Mouse (Mus musculus): ENCODE measurements at regions not wholly inside any gene's neighbourhood (a gene's known extent, or its start where the extent isn't known, plus 50 kb on each side); places are given as distances from the start of the nearest gene placed in this dataset.

DNA sequence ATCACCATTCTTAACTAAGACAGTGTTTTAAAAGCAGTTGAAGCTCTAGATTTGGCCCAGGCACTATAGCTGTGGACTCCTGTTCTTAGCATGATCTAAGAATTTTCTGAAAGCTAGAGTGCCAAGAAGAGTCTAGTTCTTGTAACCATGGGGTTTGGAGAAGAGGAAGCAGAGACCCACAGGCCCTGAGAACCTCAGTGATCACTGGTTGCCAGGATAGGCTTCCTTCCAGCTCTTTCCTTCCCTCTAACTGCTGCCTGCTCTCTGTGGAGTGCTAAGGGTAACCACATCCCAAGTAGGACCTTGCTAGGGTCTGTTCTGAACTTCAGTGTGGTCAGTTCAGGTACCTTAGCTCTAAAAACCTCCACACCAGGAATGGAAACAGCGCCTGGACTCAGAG lies 81.0 kb upstream of the Arhgap5 start:
- no peaks in the 10 kb centered on the region for H3K9me3 ChIP-seq (replicated peaks; ENCODE audit: insufficient read depth, low read length)
- H3K27me3 ChIP-seq (ENCODE audit: control insufficient read depth in 1 of 2, insufficient read depth in 2 of 2, low read length in 2 of 2): peaks cover 1% of the 10 kb centered on the region in 2 experiments; a peak in 2 of 4 replicates
- H3K4me1 ChIP-seq (ENCODE audit: control insufficient read depth in 1 of 2, insufficient read depth in 2 of 2, low read length in 2 of 2): no peaks in the 10 kb centered on the region
- no peaks in the 10 kb centered on the region for H3K79me2 ChIP-seq (ENCODE audit: control insufficient read depth, insufficient read depth, low read length, poor library complexity)
- no peak overlapping the region for H3K27ac ChIP-seq (ENCODE audit: control insufficient read depth, low read depth, low read length)
- no peak for DNase-seq (ENCODE audit: low read depth, low spot score)
- no peak overlapping the region for H3K9ac ChIP-seq (ENCODE audit: control insufficient read depth, low read depth, low read length, poor library complexity, severe bottlenecking)
- TF ChIP-seq POLR2A (IDR thresholded peaks at IDR 0.05; ENCODE audit: control insufficient read depth in 1 of 2, insufficient read depth in 1 of 2, low read depth in 1 of 2, low read length in 2 of 2, poor library complexity in 1 of 2): no peak
- TF ChIP-seq ZKSCAN1 (IDR thresholded peaks at IDR 0.05; ENCODE audit: low read depth, low read length): no peak
- TF ChIP-seq TBP (IDR thresholded peaks at IDR 0.05; ENCODE audit: low read depth, low read length): no peak
- TF ChIP-seq MAFK (IDR thresholded peaks at IDR 0.05; ENCODE audit: borderline replicate concordance, low read depth, low read length): no peak
- no peak for TF ChIP-seq ETS1 (IDR thresholded peaks at IDR 0.05; ENCODE audit: low read depth, low read length)
- H3K4me3 ChIP-seq (ENCODE audit: control insufficient read depth in 1 of 2, insufficient read depth in 1 of 2, low read depth in 2 of 2, low read length in 2 of 2): no peak overlapping the region
- H3K36me3 ChIP-seq (ENCODE audit: control insufficient read depth in 1 of 2, insufficient read depth in 2 of 2, low read length in 2 of 2): no peaks in the 10 kb centered on the region

DNA sequence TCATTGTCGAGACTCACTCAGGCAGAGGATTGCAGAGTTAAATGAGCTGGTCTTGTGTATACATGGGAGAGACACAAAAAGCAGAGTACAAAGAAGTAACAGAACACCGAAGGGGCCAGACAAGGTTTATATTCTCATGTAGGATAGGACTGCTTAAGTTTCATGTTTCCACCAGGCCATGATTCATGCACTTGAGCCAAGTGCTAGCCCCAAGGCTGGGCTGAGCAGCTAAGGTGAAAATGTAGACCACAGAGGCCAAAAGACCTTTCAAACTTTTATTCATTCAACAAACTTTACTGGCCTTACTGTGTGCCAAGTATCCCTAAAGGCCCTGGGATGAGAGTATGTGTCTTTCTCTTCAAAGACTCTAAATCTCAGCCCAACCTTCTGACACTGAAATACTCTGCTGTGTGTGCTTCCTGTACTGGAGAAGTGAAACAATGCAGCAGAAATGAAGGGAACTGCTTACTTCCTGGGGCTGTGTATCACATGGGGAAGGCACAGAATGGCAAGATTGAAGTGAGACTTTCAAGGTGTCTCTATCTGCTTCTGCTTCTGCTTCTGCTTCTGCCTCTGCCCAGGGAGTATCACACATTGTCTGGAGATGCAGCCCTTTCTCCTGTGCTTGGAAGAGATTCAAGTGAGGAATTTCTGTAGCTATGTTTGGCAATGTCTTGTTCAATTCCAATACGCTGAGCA lies 79.3 kb upstream of the Arhgap5 start:
- Histone ChIP-seq H3K9me3 (replicated peaks; ENCODE audit: insufficient read depth, low read length) (no peaks in the 10 kb centered on the region), H3K36me3 (ENCODE audit: control insufficient read depth in 1 of 2, insufficient read depth in 2 of 2, low read length in 2 of 2) (no peaks in the 10 kb centered on the region), H3K4me3 (ENCODE audit: control insufficient read depth in 1 of 2, insufficient read depth in 1 of 2, low read depth in 2 of 2, low read length in 2 of 2) (no peak overlapping the region), H3K9ac (ENCODE audit: control insufficient read depth, low read depth, low read length, poor library complexity, severe bottlenecking) (no peak overlapping the region), H3K79me2 (ENCODE audit: control insufficient read depth, insufficient read depth, low read length, poor library complexity) (no peaks in the 10 kb centered on the region), H3K4me1 (ENCODE audit: control insufficient read depth in 1 of 2, insufficient read depth in 2 of 2, low read length in 2 of 2) (no peaks in the 10 kb centered on the region), H3K27me3 (ENCODE audit: control insufficient read depth in 1 of 2, insufficient read depth in 2 of 2, low read length in 2 of 2) (peaks cover 3% of the 10 kb centered on the region in 2 experiments; a peak in 2 of 4 replicates), H3K27ac (ENCODE audit: control insufficient read depth, low read depth, low read length) (no peak overlapping the region)
- DNase-seq (ENCODE audit: low read depth, low spot score): no peak
- no peak for TF ChIP-seq TAL1 (IDR thresholded peaks at IDR 0.05; ENCODE audit: low read length)
- TF ChIP-seq SMC3 (IDR thresholded peaks at IDR 0.05; ENCODE audit: low read depth, low read length): no peak
- TF ChIP-seq CHD2 (IDR thresholded peaks at IDR 0.05; ENCODE audit: low read length): no peak
- TF ChIP-seq NRF1 (IDR thresholded peaks at IDR 0.05; ENCODE audit: insufficient read depth, low read depth, low read length, poor library complexity, severe bottlenecking): no peak
- no peak for TF ChIP-seq EP300 (IDR thresholded peaks at IDR 0.05; ENCODE audit: low read depth in 1 of 2, low read length in 2 of 2)
- TF ChIP-seq MXI1 (IDR thresholded peaks at IDR 0.05; ENCODE audit: low read depth, low read length): no peak
- no peak for TF ChIP-seq USF1 (IDR thresholded peaks at IDR 0.05; ENCODE audit: low read depth, low read length)
- TF ChIP-seq UBTF (IDR thresholded peaks at IDR 0.05; ENCODE audit: borderline replicate concordance, insufficient read depth, low read depth, low read length): no peak
- no peak for TF ChIP-seq MYC (IDR thresholded peaks at IDR 0.05; ENCODE audit: low read depth, low read length)
- TF ChIP-seq NELFE (IDR thresholded peaks at IDR 0.05; ENCODE audit: low read depth, low read length): no peak
- no peak for TF ChIP-seq RAD21 (IDR thresholded peaks at IDR 0.05; ENCODE audit: low read depth, low read length)
- TF ChIP-seq MAFK (IDR thresholded peaks at IDR 0.05; ENCODE audit: borderline replicate concordance, low read depth, low read length): no peak
- TF ChIP-seq RCOR1 (IDR thresholded peaks at IDR 0.05; ENCODE audit: low read depth, low read length): no peak
- TF ChIP-seq E2F4 (IDR thresholded peaks at IDR 0.05; ENCODE audit: borderline replicate concordance, low read depth, low read length): no peak
- TF ChIP-seq POLR2AphosphoS2 (IDR thresholded peaks at IDR 0.05; ENCODE audit: low read length): no peak
- no peak for TF ChIP-seq HCFC1 (IDR thresholded peaks at IDR 0.05; ENCODE audit: low read depth, low read length)
- no peak for TF ChIP-seq MAZ (IDR thresholded peaks at IDR 0.05; ENCODE audit: low read depth, low read length)
- no peak for TF ChIP-seq ZMIZ1 (IDR thresholded peaks at IDR 0.05; ENCODE audit: low read depth, low read length)
- no peak for TF ChIP-seq POLR2A (IDR thresholded peaks at IDR 0.05; ENCODE audit: control insufficient read depth in 1 of 2, insufficient read depth in 1 of 2, low read depth in 1 of 2, low read length in 2 of 2, poor library complexity in 1 of 2)
